Mouse (Mus musculus): ENCODE data around the gene Vps52.
"Not testable (repeated sequence)": the region's sequence is repeated elsewhere in the genome, so short reads cannot be mapped to it uniquely, and the experiment has no call there.

Vps52 gene

DNA sequence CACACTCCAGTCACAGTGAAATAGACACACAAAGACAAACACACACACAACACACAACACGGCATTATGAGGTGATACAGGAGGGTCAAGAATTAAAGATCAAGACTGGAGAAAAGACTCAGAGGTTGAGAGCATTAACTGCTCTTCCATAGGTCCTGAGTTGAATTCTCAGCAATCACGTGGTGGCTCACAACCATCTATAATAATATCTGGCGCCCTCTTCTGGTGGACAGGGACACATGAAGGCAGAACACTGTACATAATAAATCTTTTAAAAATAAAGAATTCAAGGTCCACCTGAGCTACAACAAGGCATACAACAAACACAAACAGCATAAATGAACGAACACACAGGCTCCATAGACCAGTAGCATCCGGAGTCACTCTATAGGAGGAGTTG is 13.3 kb downstream of the Vps52 start:
- DNase-seq, result no peak

DNA sequence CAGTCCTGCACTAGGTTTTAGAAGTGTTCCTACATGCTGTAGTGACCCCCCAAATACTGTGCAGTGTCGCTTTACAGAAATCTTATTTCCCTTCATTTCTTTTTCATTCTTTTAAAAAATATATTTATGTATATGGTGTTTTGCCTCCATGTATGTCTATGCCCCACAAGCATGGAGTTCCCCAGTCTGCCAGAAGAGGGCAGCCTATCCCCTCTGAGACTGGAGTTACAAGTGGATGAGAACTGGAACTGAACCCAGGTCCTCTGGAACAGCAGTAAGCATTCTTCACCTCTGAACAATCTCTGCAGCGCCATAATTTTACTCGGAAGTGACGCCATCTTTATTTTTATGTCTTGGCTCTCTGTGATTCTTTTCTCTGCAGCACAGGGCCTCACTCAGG is 13.8 kb downstream of the Vps52 start:
- no peak for DNase-seq

GRCm38 (mm10) chr17:33972691-33973090 is 17.1 kb downstream of the Vps52 start:
- no peak for DNase-seq

DNA sequence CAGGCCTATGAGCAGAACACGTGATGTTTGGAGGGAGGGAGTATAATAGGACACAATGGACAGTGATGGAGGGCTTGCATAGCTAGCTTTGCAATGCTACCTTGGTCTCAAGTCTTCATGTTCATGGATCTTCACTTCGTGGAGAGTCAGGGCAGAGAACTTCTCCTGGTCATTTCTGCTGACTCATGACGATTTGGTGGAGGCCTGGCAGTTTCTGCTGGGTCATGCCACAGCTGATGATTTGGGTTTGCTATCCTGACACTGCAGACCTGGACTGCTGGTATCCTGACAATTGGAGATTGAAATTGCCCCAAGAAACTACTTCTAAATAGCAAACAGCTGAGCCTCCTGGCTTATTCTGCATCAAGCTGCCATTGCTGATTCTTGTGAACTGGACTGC is 18.0 kb downstream of the Vps52 start:
- DNase-seq, result no peak

DNA sequence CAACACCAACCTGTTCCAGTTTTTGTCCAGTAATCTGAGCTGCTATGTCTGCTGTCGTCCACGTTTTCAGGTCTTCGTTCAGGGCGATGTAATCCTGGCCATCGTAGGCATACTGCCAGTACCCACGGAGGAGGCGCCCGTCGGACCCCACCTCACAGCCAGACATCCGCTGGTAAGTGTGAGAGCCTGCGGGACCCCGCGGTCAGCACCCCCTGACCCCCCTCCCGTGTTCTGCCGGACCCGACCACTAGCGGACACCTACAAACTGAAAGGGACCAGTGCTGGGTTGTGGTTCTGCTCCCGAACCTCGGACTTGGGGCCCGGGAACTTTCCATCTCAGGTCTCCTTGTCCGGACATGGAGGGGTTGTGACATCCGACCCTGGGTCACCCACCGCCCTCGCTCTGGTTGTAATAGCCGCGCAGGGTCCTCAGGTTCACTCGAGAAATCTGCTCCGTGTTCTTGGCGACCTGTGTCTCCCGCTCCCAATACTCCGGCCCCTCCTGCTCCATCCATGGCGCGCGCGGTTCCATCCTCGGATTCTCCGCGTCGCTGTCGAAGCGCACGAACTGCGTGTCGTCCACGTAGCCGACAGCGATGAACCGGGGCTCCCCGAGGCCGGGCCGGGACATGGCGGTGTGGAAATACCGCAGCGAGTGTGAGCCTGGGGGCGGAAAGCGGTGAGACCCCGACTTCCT is 22.4 kb downstream of the Vps52 start:
- DNase-seq, result no peak

DNA sequence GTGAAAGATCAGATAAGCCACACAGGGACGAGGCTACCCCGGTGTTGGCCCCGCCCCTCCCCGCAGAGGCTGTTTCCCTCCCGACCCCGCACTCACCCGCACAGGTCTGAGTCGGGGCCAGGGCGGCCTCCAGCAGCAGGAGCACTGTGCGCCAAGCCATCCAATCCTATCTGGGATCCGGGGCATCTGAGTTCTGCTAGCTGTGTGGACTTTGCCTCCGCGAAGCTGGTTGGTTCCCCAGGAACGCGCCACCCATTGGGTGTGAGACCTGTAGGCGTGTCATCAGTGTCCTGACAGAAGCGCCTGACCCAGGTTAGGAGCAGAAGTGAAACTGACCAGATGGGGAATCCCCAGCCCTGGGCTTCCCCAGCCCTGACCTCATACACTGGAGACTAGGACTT is 23.0 kb downstream of the Vps52 start:
- peak; percentile 96 for DNase-seq

GRCm38 (mm10) chr17:33979512-33980050 is 24.0 kb downstream of the Vps52 start:
- DNase-seq, result no peak

- no peak for DNase-seq
These were observed 24.8 kb downstream of the Vps52 start for GRCm38 (mm10) chr17:33980181-33981035.

DNA sequence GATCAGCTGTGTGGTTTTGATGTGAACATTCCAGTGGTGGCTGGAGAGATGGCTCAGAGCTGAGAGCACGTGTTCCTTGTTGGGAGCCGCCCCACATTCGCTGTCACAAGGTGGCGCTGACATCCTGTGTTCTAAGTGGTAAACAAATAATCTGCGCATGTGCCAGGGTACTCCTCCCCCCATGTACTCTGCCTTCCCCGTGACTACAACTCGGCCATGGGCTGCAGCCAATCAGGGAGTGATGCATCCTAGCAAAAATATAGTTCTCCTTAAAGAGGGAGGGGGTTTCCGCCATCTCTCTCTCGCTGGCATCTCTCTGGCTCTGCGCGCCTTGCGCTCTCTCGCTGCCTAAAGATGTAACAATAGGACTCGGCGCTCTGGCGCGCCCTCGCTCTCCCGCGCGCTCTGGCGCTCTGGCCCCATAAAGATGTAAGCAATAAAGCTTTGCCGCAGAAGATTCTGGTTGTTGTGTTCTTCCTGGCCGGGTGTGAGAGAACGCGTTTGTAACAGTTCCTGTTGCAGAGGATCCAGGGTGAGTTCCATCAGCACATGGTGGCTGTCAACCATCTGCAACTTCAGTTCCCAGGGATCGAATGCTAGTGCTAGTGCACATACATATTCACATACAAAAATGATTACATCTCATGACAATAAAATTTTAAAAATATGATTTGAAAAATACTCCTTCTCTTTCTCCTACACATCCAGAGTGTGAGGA is 25.7 kb downstream of the Vps52 start:
- DNase-seq, result peak; percentile 93 to 94

GRCm38 (mm10) chr17:33982136-33982535 is 26.5 kb downstream of the Vps52 start:
- DNase-seq, result peak in 1 of 2 experiments; percentile 75

DNA sequence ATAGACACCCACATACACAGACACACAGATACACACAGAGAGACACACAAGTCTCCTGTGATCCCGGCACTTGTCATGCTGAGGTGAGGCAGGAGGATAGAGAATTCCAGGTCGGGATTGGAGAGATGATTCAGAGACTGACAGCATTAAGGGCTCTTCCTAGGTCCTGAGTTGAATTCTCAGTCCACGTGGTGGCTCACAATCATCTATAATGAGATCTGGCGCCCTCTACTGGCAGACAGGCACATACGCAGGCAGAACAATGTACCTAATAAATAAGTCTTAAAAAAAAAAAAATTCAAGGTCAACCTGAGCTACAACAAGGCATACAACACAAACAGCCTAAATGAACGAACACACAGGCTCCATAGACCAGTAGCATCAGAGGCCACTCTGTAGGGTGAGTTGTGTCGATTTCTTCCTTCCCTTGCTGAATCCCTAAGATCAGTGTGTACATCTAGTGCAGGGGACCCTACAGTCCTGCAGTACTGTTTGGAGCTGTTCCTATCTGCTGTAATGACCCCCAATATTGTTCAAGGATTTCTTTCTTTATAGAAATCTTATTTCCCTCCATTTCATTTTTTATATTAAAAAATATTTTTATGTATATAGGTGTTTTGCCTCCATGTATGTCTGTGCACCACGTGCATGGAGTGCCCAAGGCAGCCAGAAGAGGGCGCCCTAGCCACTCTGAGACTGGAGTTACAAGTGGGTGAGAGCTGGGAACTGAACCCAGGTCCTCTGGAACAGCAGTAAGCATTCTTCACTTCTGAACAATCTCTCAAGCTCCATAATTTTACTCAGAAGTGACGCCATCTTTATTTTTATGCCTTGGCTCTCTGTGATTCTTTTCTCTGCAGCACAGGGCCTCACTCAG is 36.4 kb downstream of the Vps52 start:
- DNase-seq, result peak; percentile 41 to 49

GRCm38 (mm10) chr17:33994959-33995358 is 39.3 kb downstream of the Vps52 start:
- DNase-seq, result no peak

DNA sequence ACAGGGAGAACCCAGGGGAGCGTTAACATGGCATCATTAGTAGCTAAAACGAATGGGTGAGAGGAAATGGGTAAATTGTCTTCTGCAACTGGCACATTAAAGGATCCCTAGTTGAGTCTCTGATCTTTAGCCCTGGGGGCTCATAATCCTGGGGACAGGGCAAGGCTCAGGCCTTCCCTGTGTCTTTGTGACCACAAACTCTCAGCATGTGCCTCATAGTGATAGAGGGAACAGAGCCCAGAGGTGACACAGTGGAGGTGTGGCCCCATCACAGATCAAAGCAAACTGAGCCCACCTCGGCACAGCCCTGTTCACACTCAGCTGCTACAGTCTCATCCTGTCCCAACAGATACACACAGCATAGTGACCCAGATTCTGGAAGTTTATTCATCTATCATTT is 40.0 kb downstream of the Vps52 start:
- no peak for DNase-seq

DNA sequence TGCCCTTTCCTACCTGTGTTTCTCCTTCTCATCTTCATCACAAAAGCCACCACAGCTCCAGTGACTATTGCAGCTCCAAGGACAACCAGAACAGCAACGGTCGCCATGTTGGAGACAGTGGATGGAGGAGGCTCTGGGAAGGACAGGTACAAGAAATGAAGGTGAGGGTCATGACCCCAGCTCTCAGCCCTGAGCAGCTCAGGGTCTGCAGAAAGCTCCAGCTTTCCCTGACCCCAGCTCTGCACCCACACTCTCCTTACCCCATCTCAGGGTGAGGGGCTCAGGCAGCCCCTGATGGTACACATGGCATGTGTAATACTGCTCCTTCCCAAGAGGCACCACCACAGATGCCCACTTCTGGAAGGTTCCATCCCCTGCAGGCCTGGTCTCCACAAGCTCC is 41.4 kb downstream of the Vps52 start:
- DNase-seq, result not testable (repeated sequence)

- not testable (repeated sequence) for DNase-seq
These were observed 43.1 kb downstream of the Vps52 start for GRCm38 (mm10) chr17:33998697-33999096.

DNA sequence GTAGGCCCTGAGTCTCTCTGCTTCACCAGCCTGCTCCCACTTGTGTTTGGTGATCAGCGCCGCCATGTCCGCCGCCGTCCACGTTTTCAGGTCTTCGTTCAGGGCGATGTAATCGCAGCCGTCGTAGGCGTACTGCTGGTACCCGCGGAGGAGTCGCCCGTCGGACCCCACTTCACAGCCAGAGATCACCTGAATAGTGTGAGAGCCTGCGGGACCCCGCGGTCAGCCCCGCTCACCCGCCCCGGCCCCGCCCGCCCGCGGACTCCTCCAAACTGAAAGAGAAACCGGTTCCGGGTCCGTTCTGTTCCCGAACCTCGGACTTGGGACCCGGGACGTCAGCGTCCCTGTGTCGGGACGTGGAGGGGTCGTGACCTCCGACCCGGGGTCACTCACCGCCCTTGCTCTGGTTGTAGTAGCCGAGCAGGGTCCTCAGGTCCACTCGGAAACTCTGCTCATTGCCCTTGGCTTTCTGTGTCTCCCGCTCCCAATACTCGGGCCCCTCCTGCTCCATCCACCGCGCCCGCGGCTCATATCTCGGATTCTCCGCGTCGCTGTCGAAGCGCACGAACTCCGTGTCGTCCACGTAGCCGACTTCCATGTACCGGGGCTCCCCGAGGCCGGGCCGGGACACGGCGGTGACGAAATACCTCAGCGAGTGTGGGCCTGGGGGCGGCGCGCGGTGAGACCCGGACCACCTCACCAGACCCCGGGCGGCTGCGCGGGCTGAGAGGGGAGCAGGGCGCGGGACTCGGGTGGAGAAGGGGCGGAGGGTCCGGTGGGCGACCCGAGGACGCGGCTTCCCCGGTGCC is 43.9 kb downstream of the Vps52 start:
- DNase-seq, result peak in 1 of 2 experiments; percentile 35

DNA sequence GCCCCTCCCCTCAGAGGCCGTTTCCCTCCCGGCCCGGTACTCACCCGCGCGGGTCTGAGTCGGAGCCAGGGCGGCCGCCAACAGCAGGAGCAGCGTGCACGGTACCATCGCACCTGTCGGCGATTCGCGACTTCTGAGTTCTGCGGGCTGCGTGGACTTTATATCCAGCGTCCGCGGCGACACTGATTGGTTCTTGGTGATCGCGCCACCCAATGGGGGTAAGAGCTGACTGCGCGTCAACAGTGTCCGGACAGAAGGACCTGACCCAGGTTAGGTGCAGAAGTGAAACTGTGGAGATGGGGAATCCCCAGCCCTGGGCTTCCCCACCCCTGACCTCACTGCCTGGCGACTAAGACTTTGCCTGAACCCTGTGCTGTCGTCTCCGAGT is 44.5 kb downstream of the Vps52 start, which contains the start of gene H2-K1:
H2-K1 (minus strand) TSS at position 198 of the 388 bp plus-strand sequence.
- DNase-seq, result peak; percentile 94 to 95

DNA sequence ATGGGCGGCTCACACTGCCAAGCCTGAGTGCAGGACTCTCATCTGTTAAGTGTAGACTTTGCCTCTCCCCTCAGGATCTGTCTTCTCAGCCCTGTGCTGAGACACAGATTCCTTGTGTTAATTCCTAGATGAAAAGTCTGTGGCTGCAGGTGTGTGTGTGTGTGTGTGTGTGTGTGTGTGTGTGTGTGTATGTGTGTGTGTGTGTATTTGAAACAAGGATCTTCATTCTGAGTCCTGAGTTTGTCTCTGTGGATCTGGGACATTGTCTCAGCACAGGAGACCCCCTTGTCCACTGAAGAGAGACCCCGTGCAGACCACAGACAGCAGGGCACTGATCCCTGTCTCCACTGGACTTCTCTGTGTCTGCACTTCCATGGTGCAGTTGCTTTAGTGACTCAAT is 45.2 kb downstream of the Vps52 start:
- DNase-seq, result not testable (repeated sequence)

- no peak for DNase-seq
These were observed 47.8 kb downstream of the Vps52 start for GRCm38 (mm10) chr17:34003426-34003825.

- no peak for DNase-seq
These were observed 51.0 kb downstream of the Vps52 start for GRCm38 (mm10) chr17:34006570-34006969.

GRCm38 (mm10) chr17:34010156-34010555 is 54.5 kb downstream of the Vps52 start:
- no peak for DNase-seq

Measured in kidney, adult 8-10 months (tissue).